Mouse (Mus musculus) E14TG2a.4 (cell line): Measurements from ENCODE around the gene Stxbp1.

ENCODE experiments used
- CTCF ChIP-seq: conservative IDR thresholded peaks from 2 replicates; pipeline ENCODE4 v1.5.1; 2014; ENCODE audit warnings: low read length
- POU5F1 ChIP-seq: IDR thresholded peaks from 2 replicates; pipeline ENCODE4 v1.6.1; 2014; ENCODE audit warnings: low read length, borderline replicate concordance

DNA sequence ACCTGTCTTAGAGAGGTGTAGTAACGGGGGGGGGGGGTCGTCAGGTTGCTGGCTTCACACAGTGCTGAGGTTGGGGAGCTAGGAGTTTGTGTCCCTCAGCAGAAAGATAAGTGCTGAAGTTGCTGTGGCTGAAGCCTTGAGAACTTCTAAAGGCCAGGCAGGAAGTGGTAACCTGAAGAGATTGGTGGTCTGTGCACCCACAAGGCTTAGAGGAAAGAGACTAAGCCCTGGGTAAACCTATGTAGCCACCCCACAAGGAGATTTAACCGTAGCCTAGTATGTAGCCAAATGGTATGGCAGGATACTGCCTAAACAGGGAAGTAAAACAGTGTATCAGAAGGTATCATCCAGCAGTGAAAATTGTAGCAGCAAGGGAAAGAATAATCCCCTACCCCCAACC, 43.2 kb upstream of the Stxbp1 start:
- TF ChIP-seq CTCF (no peak), POU5F1 (no peak)
